Mouse (Mus musculus): Measurements from ENCODE around the gene Siah2.
A peak's percentile ranks its signal among the peaks of the same experiment; 100 is the strongest.

Gene Siah2

GRCm38 (mm10) chr3:58655362-58656130 is 36.7 kb downstream of the Siah2 start:
- DNase-seq, result peak; percentile 81

GRCm38 (mm10) chr3:58653907-58654306 is 38.3 kb downstream of the Siah2 start:
- peak; percentile 56 for DNase-seq

- DNase-seq, result no peak
Observed at GRCm38 (mm10) chr3:58650328-58650727, 41.9 kb downstream of the Siah2 start.

GRCm38 (mm10) chr3:58647179-58647578 is 45.0 kb downstream of the Siah2 start:
- no peak for DNase-seq

GRCm38 (mm10) chr3:58646180-58646579 is 46.0 kb downstream of the Siah2 start:
- DNase-seq, result no peak

GRCm38 (mm10) chr3:58636406-58637295 is 55.5 kb downstream of the Siah2 start, which contains the start of gene Erich6:
Gene Erich6, minus strand, starts transcription at chr3:58637207.
- DNase-seq, result peak; percentile 6

- DNase-seq, result no peak
Observed at GRCm38 (mm10) chr3:58631693-58632092, 60.5 kb downstream of the Siah2 start.

GRCm38 (mm10) chr3:58624981-58625380 is 67.2 kb downstream of the Siah2 start:
- DNase-seq, result no peak

All from lung, postnatal 36 days (tissue).